Mouse (Mus musculus) heart, adult 2 months (tissue): Measurements from ENCODE around the gene Mad1l1.

Source experiments
- CTCF ChIP-seq: fragments of 200-600 bp; IDR thresholded peaks from 2 replicates; pipeline ENCODE4 v1.8.1; 2022; ENCODE audit warnings: antibody characterized with exemption, mild to moderate bottlenecking, moderate library complexity
- EP300 ChIP-seq: fragments of 200-500 bp; IDR thresholded peaks from 2 replicates; pipeline ENCODE4 v1.6.1; 2011; ENCODE audit warnings: low read depth, low read length, control low read depth; ENCODE audit not compliant: insufficient read depth
- POLR2A ChIP-seq: fragments of 200-500 bp; IDR thresholded peaks from 2 replicates; pipeline ENCODE4 v1.6.1; 2011; ENCODE audit warnings: mild to moderate bottlenecking, low read depth, low read length, control low read depth; ENCODE audit not compliant: insufficient read depth

DNA sequence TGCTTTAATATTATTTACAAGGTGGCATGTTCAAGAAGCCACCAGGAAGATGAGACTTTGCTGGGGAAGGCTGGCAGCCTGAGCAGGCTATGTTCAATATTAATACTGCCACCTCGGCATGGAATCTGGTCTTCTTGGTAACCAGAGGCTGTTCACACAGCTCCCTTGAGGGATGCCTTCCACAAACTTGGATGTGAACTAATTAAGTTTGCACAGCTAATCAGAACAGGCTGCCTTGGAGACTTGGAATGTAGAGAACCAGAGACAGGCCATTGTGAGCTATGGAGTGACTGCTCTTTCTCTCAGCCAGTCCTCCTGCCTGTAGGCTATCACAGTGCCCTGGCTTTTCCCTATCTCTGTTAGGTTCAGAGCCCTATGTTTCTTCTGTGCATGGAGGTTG, 278.4 kb downstream of the Mad1l1 start:
- no peak for TF ChIP-seq CTCF
- TF ChIP-seq POLR2A: no peak
- no peak for TF ChIP-seq EP300
